ENCODE assay signal across 29 mouse cellular contexts in the genomic region with DNA sequence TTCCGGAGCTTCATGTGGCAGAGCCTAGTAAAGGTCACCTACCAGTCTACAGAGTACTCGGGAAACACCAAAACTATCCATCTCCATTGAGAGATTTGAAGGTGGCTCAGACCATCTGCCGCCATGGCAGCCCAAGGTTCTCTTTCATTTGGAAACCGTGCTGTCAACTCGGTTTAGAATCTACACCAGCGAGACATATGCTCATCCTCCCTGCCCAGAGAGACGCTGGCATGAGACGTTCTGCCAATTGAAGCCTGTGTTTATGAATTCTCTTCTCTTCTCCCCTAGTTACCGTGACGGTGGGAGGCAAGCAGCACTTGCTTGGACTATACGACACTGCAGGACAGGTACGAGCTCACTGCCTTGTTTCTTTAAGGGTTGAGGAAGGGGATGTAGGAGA. TPM values are rescaled to one million over a fixed set of nuclear protein-coding genes. Genes with fewer than 3 reads are reported as not detected.
A peak's percentile ranks its signal among the peaks of the same experiment; 100 is the strongest.
DNase-seq lines count a peak whose midpoint lies in the region; ATAC-seq lines count a peak whose summit lies in the region.
"Had no signal": no experiment of that assay in that cellular context is flagged by ENCODE, and none has a peak within 500 bp of the region (broad histone marks: within the 10 kb centered on the region; RNA-seq: fewer than 3 reads in every experiment).

No protein-coding gene starts in this region.

- 93% methylated on average over 12 of the region's 12 CpGs for WGBS in midbrain, embryonic 11.5 days
- 89% methylated on average over 12 of the region's 12 CpGs for WGBS in midbrain, embryonic 10.5 days

- H3K9me3 ChIP-seq in midbrain, embryonic 11.5 days (ENCODE audit: control insufficient read depth, low read length) = no peaks in the 10 kb centered on the region
- no peaks in the 10 kb centered on the region for H3K9me3 ChIP-seq in midbrain, embryonic 10.5 days (replicated peaks)
- H3K9me3 ChIP-seq: heart, embryonic 10.5 days; limb, embryonic 15.5 days; liver, embryonic 15.5 days; midbrain, embryonic 13.5 days; stomach, embryonic 15.5 days had no signal

- H3K4me2 ChIP-seq in midbrain, embryonic 11.5 days = no peak overlapping the region
- H3K4me2 ChIP-seq: limb, embryonic 15.5 days; liver, embryonic 15.5 days; midbrain, embryonic 13.5 days; stomach, embryonic 15.5 days had no signal

- ATAC-seq in midbrain, embryonic 11.5 days (ENCODE audit: low FRiP score) = no peak
- ATAC-seq in megakaryocyte progenitor cell, adult 5-6 weeks (replicated peaks; ENCODE audit: poor library complexity) = no peak
- ATAC-seq: forebrain, embryonic 14.5 days; midbrain, embryonic 13.5 days had no signal

- no peak overlapping the region for H3K4me3 ChIP-seq in midbrain, embryonic 11.5 days (ENCODE audit: low read depth, low read length)
- no peak overlapping the region for H3K4me3 ChIP-seq in midbrain, embryonic 10.5 days
- H3K4me3 ChIP-seq: heart, embryonic 10.5 days; limb, embryonic 15.5 days; liver, embryonic 15.5 days; midbrain, embryonic 13.5 days; myocyte; stomach, embryonic 15.5 days had no signal

- no peaks in the 10 kb centered on the region for H3K27me3 ChIP-seq in midbrain, embryonic 11.5 days (ENCODE audit: control insufficient read depth, insufficient read depth, low read length)
- H3K27me3 ChIP-seq in midbrain, embryonic 10.5 days (ENCODE audit: low read depth, poor library complexity, severe bottlenecking) = no peaks in the 10 kb centered on the region
- H3K27me3 ChIP-seq: limb, embryonic 15.5 days; liver, embryonic 15.5 days; midbrain, embryonic 13.5 days; stomach, embryonic 15.5 days had no signal

- no peak overlapping the region for H3K27ac ChIP-seq in midbrain, embryonic 11.5 days (ENCODE audit: low read depth, low read length)
- H3K27ac ChIP-seq in midbrain, embryonic 10.5 days (replicated peaks) = no peak overlapping the region
- H3K27ac ChIP-seq: heart, embryonic 10.5 days; limb, embryonic 15.5 days; liver, embryonic 15.5 days; macrophage; midbrain, embryonic 13.5 days; stomach, embryonic 15.5 days had no signal

- DNase-seq in midbrain, embryonic 11.5 days (ENCODE audit: low spot score, missing footprints) = peak; percentile 12
- no peak for DNase-seq in midbrain, embryonic 10.5 days (ENCODE audit: low spot score)
- peak; percentile 43 for DNase-seq in cerebellum, adult 11 months
- peak; percentile 47 for DNase-seq in cerebellum, adult 8-10 months
- DNase-seq in cerebellum, postnatal 4 days (ENCODE audit: low spot score in 2 of 2) = peak; percentile 13 to 39
- no peak for DNase-seq in Muller cell, postnatal 12 days (ENCODE audit: inconsistent ontology term)
- DNase-seq: adrenal gland, adult 8-10 months; gastrocnemius, postnatal 36 days; kidney, adult 8-10 months; kidney, postnatal 36 days; layer of hippocampus, adult 9-11 months; right cerebral cortex, postnatal 25 days; thymus, adult 18-20 months had no signal

- H3K36me3 ChIP-seq in midbrain, embryonic 11.5 days (ENCODE audit: control insufficient read depth, insufficient read depth, low read length) = no peaks in the 10 kb centered on the region
- no peaks in the 10 kb centered on the region for H3K36me3 ChIP-seq in midbrain, embryonic 10.5 days
- H3K36me3 ChIP-seq: heart, embryonic 10.5 days; liver, embryonic 15.5 days; midbrain, embryonic 13.5 days; stomach, embryonic 15.5 days had no signal

- no peaks in the 10 kb centered on the region for H3K4me1 ChIP-seq in midbrain, embryonic 11.5 days (ENCODE audit: control insufficient read depth, insufficient read depth, low read length)
- no peaks in the 10 kb centered on the region for H3K4me1 ChIP-seq in midbrain, embryonic 10.5 days
- H3K4me1 ChIP-seq: heart, embryonic 10.5 days; limb, embryonic 15.5 days; liver, embryonic 15.5 days; midbrain, embryonic 13.5 days; stomach, embryonic 15.5 days had no signal

- no peak overlapping the region for H3K9ac ChIP-seq in midbrain, embryonic 11.5 days (ENCODE audit: low read length)
- H3K9ac ChIP-seq: limb, embryonic 15.5 days; liver, embryonic 15.5 days; midbrain, embryonic 13.5 days; stomach, embryonic 15.5 days had no signal

RNA-seq across cellular contexts. Expression of gene Gphb5, which starts 41.5 kb away (rescaled TPM):
- not detected in 2 replicates for polyA plus RNA-seq in midbrain, embryonic 11.5 days (2014; fragmentation: Nextera tagmentation; extraction: Ambion mirVana)
- not detected in 2 replicates for polyA plus RNA-seq in midbrain, embryonic 10.5 days (2016; fragmentation: Nextera tagmentation; extraction: Ambion mirVana)
- total RNA-seq in megakaryocyte progenitor cell, adult 5-6 weeks (2015) = 0.73 TPM in 1 of 2 replicates, not detected in the other
- total RNA-seq in megakaryocyte progenitor cell, adult 5-6 weeks (2017) = not detected in 2 replicates
- total RNA-seq: adrenal gland, adult 8-10 months; common myeloid progenitor, adult 5-6 weeks; gastrocnemius, postnatal 36 days; left cerebral cortex, postnatal 14 days had no signal
- polyA plus RNA-seq: embryonic facial prominence, embryonic 11.5 days; forebrain, embryonic 14.5 days; heart, embryonic 10.5 days; heart, postnatal 0 days; hindbrain, embryonic 11.5 days; intestine, embryonic 14.5 days; limb, embryonic 15.5 days; liver, embryonic 15.5 days; macrophage; midbrain, embryonic 13.5 days; myocyte; neural tube, embryonic 14.5 days; stomach, embryonic 15.5 days had no signal

Comparison
In these comparisons a context has a peak if more than half of its experiments do, and no peak if none do; other contexts are left out.
1. DNase-seq: peak in midbrain, embryonic 11.5 days (single experiment), cerebellum, adult 11 months (single experiment), cerebellum, adult 8-10 months (single experiment) and cerebellum, postnatal 4 days (2 of 2); none in midbrain, embryonic 10.5 days (single experiment) and Muller cell, postnatal 12 days (single experiment).